Mouse (Mus musculus) gastrocnemius, adult 18-20 months (tissue): ENCODE measurements around the gene Gm17657. TPM values are rescaled to one million over a fixed set of nuclear protein-coding genes. Genes with fewer than 3 reads are reported as not detected.
A peak's percentile ranks its signal among the peaks of the same experiment; 100 is the strongest.

ENCODE experiments used
- DNase-seq: peaks from one replicate; pipeline ENCODE4 v3.0.0; 2021; ENCODE audit warnings: low spot score
- long read RNA-seq, 2 experiments: library from polyadenylated mRNA; stranded (forward); transcript quantifications; one replicate each; pipeline ENCODE4 v2.0.0; 2021
- total RNA-seq, 2 experiments: library from RNA; stranded (reverse); gene quantifications; 2 replicates each; pipeline ENCODE4 v1.2.3; 2021

Gene Gm17657
- not detected for total RNA-seq
- long read RNA-seq, experiment 1 = 0 reads
- long read RNA-seq, experiment 2 = 0 reads

GRCm38 (mm10) chr17:29549543-29550428, at the start of gene Gm17657, which contains the start of gene Tbc1d22b:
Gm17657 (minus strand) TSS chr17:29549638.
Tbc1d22b (plus strand) TSS chr17:29549785.
- DNase-seq = peak; percentile 93

GRCm38 (mm10) chr17:29599051-29599450, 49.6 kb upstream of the Gm17657 start:
- no peak for DNase-seq

GRCm38 (mm10) chr17:29596771-29597132, 47.3 kb upstream of the Gm17657 start:
- DNase-seq = no peak

- no peak for DNase-seq
These were observed 46.7 kb upstream of the Gm17657 start for GRCm38 (mm10) chr17:29595891-29596770.

GRCm38 (mm10) chr17:29589221-29589898, 39.9 kb upstream of the Gm17657 start:
- no peak for DNase-seq

GRCm38 (mm10) chr17:29586921-29587320, 37.5 kb upstream of the Gm17657 start:
- DNase-seq = no peak

GRCm38 (mm10) chr17:29585446-29585845, 36.0 kb upstream of the Gm17657 start:
- DNase-seq = no peak

- DNase-seq = no peak
These were observed 35.3 kb upstream of the Gm17657 start for GRCm38 (mm10) chr17:29584737-29585136.

GRCm38 (mm10) chr17:29584306-29584705, 34.9 kb upstream of the Gm17657 start:
- DNase-seq = no peak

- no peak for DNase-seq
These were observed 34.1 kb upstream of the Gm17657 start for GRCm38 (mm10) chr17:29583569-29583968.

GRCm38 (mm10) chr17:29579579-29580126, 30.2 kb upstream of the Gm17657 start:
- no peak for DNase-seq

- DNase-seq = no peak
These were observed 20.4 kb upstream of the Gm17657 start for GRCm38 (mm10) chr17:29569831-29570230.

- DNase-seq = no peak
These were observed 19.0 kb upstream of the Gm17657 start for GRCm38 (mm10) chr17:29568435-29568834.

GRCm38 (mm10) chr17:29565521-29565920, 16.1 kb upstream of the Gm17657 start:
- DNase-seq = no peak

GRCm38 (mm10) chr17:29558476-29558875, 9.0 kb upstream of the Gm17657 start:
- DNase-seq = no peak

- no peak for DNase-seq
These were observed 7.5 kb upstream of the Gm17657 start for GRCm38 (mm10) chr17:29556893-29557292.

GRCm38 (mm10) chr17:29556456-29556855, 7.0 kb upstream of the Gm17657 start:
- DNase-seq = no peak

- no peak for DNase-seq
These were observed 4.7 kb upstream of the Gm17657 start for GRCm38 (mm10) chr17:29554176-29554575.

- no peak for DNase-seq
These were observed 2.8 kb upstream of the Gm17657 start, which contains the start of gene Tmem217 for GRCm38 (mm10) chr17:29552162-29552732. Tmem217 (minus strand) TSS chr17:29552385.

GRCm38 (mm10) chr17:29551019-29551418, 1.6 kb upstream of the Gm17657 start:
- DNase-seq = no peak

GRCm38 (mm10) chr17:29548994-29549393, 444 bp downstream of the Gm17657 start:
- no peak for DNase-seq
